Mouse (Mus musculus): Measurements from ENCODE around the gene Rae1.
A peak's percentile ranks its signal among the peaks of the same experiment; 100 is the strongest.

Gene Rae1

DNA sequence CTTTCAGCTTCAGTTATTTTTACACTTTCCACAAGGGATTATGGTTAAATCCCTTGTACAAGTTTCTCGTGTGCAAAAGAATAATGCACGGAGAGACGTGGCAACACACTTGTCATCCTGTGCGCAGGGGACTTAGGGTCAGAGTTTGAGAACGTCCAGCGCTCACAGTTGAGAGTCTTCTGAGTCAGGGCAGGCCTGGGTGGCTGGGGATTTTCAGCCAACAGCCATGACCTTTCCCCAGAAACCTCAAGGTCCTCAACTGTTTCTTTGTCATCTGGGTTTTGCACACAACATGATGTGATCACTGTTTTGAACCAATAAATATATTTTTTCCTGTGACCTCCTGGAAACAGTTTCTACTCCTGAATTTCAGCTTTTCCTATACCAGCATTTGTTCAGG, 9.8 kb upstream of the Rae1 start:
- no peak for DNase-seq (ENCODE audit: low read depth in 1 of 2, low spot score in 2 of 2)

DNA sequence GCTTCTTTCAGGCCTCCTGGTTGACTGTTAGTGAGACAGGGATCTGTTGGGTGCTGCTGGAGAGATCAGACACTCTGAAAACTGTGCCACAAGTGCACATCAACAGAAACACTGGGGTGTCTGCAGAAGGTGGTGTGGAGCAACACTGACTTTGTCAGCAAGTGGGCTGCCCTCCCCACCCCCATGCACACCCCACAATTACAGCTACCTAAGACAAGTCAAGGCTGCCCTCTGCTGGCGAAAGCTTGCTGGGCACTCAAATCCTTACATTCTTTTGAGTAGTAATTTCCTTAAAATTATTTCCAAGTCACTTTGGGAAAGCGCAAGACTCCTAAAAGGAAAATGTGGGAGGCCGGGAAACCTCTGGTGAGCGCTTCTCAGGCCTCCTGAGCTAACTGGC, 3.7 kb upstream of the Rae1 start:
- DNase-seq (ENCODE audit: low read depth in 1 of 2, low spot score in 2 of 2): peak in 1 of 2 experiments; percentile 31

DNA sequence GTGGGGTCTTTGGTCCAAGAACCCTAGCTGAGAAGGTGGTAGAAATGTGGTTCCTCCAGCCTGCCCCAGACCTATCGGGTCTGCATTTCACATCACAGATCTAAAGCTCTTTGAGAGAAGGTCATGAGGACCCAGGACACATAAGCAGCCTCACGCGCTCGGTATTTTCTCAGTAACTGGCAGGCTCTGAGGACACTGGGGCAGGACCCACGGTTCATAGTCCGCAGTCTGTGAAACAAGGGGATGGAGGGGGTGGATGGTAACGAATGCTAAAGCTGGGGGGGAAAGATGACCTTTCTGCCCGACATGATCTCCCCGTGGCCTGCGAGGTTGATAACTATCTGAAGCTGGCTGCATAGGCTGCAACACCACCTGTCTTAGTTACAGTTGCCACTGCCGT, 2.2 kb upstream of the Rae1 start:
- DNase-seq (ENCODE audit: low read depth in 1 of 2, low spot score in 2 of 2): no peak

DNA sequence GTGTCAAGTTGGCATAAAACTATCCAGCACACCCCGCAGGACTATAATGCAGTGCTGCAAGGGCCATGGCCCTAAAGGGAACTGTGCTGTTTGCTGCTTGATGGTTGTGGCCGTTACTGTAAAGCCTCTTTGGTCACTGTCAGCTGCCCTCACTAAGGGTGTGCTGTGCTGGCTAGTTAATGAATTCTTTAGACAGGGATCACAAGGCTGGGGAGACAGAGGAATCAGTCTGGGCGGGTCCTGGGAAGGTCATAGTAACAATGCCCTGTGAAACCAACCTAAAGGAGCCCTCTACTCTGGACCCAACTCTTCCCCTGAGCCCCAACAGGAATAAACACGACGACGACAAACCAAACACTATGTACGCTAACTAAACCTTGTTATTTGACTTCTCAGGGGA, 1.4 kb upstream of the Rae1 start:
- DNase-seq (ENCODE audit: low read depth in 1 of 2, low spot score in 2 of 2): no peak

DNA sequence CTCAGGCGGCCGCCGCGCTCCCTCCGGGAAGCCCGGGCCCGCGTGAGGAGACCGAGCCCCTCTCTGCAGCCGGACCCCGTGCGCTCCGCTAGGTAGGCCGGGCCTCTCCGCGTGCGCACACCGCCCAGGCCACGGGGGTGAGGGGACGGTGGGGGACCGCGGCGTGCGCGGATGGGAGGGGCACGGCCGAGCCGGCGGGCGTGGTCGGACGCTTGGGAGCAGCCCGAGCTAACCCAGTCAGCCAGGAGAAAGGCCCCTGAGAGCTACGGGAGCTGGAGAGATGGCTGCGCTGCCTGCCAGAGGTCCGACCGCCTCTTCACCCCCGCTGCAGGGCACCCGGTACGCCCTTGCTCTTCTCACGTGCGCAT, 352 bp downstream of the Rae1 start:
- no peak for DNase-seq (ENCODE audit: low read depth in 1 of 2, low spot score in 2 of 2)

DNA sequence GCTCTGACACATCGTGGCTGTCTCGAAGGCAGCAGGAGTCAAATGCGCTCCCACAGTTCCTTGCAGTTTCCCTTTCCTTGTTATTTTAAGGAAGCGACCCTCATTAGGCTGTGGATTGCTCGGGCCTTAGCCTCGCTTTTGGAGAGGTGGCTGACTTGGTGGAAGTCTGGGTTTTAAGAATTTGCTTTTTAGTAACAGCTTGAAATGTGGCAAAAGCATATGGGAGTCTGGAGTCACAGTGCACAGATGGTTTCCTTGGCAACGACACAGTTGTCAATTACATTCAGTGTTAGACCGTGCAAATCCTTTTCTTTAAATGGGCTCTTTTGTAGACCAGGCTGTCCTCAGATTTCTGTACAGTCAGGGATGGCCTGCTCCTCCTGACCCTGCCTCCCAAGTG, 1.0 kb downstream of the Rae1 start:
- no peak for DNase-seq (ENCODE audit: low read depth in 1 of 2, low spot score in 2 of 2)

DNA sequence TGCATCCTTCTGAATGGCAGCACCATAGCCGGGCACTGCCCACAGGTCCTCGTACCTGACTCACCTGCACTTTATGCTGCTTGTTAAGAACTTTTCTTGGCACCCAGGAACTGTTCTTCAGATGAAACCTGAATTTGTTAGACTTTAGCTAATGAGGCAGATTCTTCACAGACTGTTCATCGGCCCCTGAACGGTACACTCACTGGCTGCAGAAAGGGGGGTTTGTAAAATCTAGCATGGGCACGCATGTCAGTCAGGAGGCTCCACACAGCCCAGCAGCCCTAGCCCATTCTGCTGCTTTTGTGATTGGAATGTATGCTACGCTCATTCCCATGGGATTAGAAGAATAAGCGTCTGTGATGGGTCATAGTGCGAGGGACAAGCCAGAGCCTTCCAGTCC, 3.8 kb downstream of the Rae1 start:
- DNase-seq (ENCODE audit: low read depth in 1 of 2, low spot score in 2 of 2): no peak

DNA sequence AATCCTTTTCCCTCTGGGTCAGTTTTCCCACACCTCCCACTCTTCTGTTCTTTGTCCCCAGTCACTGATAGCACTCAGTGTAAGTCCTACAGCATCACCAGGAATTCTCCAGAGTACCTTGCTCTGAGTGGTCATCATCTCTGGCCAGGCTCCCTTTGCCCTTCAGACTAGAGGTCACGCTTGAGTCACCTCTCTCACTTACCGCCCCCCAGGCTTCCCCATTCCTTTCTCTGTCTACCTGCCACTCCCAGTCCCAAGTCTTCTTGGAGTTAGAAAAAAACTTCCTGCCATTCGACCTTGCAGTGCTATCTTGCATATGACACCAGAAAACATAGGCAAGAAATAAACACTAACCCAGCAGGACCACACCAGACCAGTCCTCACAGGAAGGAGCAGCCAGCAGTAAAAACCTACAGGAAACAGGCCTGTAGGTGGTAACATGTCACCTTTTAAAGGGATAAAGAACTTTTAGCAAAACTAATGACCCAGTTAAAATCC, 10.4 kb downstream of the Rae1 start:
- no peak for DNase-seq (ENCODE audit: low read depth in 1 of 2, low spot score in 2 of 2)

DNA sequence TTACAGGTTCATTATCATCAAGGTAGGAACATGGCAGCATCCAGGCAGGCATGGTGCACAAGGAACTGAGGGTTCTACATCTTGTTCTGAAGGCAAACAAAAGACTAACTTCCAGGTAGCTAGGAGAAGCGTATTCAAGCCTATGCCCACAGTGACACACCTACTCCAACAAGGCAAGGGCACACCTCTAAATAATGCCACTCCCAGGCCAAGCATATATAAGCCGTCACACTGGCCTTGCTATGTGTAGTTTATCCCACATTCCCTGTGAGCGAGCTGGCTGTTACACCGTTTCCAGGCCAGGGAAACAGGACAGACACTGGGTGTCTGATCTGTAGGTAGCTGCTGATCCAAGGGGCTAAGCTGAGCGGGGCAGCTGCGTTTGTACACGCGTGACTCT, 11.5 kb downstream of the Rae1 start:
- DNase-seq (ENCODE audit: low read depth in 1 of 2, low spot score in 2 of 2): no peak

DNA sequence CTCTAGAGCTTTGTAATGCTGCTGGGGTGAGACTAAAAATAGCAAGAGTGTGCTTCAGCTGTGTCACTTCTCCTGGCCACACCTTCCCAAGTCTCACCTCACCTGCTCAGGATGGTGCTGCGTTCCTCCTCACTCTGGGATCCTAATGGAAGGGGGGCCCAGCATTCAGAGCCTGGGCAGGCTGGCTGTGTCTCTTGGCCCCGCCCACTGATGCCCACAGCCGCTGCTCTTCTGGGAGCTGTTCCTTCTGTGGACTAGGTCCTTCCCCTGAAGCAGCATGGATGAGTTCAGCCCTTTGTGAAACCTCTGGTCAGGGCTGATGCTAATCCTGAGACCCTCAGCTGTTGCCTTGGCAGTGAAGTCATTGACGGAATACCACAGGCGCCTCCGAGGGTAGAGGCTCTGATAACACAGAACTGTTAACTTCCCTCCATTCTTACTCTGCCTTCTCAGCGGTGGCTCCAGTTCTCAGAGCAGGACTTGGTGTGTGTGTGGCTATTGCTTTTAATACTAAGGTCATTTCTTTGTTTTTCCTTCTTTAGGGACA, 14.9 kb downstream of the Rae1 start:
- DNase-seq (ENCODE audit: low read depth in 1 of 2, low spot score in 2 of 2): no peak

DNA sequence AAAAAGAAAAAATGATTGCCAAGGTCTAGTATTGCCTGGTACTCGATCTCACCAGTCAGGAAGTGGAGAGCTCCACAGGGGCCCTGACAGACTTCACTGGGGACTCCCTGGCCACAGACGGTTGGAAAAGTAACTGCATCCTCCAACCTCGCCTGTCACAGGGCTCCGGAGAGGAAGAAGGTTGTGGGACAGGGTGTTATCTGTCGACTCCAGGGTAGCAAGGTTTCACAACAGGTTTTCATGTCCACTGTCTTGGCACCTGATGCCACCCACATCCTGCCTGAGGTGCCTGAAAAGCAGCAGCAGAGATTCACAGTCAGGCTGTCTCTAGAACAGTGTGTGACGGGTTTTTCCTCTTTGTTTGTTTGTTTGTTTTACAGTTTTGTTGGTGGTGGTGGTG, 18.0 kb downstream of the Rae1 start:
- DNase-seq (ENCODE audit: low read depth in 1 of 2, low spot score in 2 of 2): no peak

DNA sequence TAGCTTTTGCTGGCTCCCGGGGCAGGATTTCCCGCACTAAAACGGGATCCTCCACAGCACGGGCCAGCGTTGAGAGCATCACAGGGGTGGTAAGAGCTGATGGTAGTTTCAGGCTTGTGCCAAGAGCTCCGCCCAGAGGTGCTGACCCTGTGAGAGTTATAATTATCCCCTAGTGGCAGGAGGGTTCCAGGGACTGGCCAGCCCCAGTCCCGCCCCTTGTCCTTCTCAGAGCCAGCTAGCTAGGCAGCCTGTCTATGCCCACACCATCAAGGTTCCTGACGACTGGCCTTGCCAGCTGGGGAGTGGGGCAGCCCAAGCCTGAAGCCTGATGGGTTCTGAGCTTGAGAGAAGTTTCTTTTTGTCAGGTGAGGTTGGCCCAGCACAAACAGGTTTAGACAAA, 18.7 kb downstream of the Rae1 start:
- DNase-seq (ENCODE audit: low read depth in 1 of 2, low spot score in 2 of 2): no peak

DNA sequence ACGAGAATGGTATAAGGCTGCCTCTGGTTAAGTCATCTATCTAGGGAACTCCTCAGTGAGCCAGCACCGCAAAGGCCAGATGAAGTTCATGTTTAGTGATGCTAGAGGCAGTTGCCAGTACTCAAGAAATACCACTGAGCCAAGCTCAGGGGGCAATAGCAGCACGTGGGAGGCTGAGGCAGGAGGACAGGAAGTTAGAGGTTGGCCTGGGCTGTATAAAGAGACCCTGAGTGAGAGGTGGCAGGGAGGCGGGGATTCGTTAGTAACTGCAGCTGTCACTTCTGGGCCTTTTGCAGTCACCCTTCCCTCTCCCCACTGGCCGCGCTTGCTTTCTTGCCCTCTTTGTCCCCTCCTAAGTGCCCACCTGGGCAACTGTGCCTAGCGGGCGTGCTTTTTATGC, 19.4 kb downstream of the Rae1 start:
- DNase-seq (ENCODE audit: low read depth in 1 of 2, low spot score in 2 of 2): no peak

DNA sequence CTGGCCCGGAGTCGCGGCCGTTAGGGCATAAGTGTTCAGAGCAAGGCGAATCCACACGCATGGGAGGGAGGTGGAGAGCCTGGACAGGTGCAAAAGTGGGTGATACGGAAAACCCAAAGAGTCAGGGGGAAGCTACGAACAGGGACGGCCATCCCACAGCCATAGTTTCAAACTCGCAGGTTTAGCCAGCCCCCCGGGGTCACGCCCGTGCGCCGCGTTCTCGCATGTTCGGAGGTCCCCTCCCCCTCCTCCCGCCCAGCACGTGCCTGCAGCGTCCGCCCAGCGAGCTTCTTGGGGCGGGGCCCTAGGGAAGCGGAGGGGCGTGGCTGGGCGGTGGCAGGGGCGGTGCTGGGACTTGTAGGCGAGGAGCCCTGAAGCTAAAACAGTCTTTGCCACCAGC, 19.9 kb downstream of the Rae1 start:
- DNase-seq (ENCODE audit: low read depth in 1 of 2, low spot score in 2 of 2): peak; percentile 59 to 81

DNA sequence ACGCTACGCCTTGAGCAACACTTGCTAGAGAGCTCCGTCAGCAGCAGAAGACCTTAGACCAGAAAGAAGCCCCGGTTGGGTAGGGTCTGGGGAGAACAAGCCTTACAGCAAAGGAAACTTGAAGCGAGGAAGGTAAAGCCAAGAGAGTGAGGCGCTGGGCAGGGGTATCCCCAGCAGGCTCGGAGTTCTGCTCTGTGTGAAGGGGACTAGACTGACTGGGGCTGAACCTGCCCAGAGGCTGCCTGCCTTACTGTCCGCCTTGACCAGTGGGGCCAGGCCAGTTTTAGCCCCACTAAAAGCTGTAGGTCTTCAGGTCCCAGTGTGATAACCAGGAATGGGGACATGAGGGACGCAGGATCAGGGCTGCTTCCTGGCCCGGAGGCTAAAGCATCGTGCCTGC, 20.5 kb downstream of the Rae1 start, which contains the start of gene Rbm38:
Gene Rbm38 (plus strand): TSS at position 69 of the 400 bp plus-strand sequence.
- DNase-seq (ENCODE audit: low read depth in 1 of 2, low spot score in 2 of 2): no peak

DNA sequence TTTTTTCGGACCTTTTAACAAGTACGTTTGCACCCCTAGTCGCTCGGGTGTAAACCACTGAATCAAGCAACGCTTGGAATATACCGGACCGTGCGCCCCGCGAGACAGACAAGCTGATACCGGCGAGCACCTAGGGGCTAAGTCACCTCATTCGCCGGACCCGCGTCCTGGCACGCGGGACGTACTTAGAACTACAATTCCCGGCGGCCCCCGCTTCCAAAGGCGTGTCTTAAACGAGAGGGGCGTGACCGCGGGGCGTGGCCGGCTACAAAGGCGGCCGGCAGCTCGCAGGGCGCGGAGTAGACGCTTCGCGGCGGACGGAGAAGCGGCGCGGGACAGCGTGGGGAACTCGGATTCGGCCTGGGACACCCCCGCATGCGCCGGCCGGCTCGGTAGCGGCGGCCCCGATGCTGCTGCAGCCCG, 21.7 kb downstream of the Rae1 start:
- DNase-seq (ENCODE audit: low read depth in 1 of 2, low spot score in 2 of 2): peak; percentile 67 to 89

DNA sequence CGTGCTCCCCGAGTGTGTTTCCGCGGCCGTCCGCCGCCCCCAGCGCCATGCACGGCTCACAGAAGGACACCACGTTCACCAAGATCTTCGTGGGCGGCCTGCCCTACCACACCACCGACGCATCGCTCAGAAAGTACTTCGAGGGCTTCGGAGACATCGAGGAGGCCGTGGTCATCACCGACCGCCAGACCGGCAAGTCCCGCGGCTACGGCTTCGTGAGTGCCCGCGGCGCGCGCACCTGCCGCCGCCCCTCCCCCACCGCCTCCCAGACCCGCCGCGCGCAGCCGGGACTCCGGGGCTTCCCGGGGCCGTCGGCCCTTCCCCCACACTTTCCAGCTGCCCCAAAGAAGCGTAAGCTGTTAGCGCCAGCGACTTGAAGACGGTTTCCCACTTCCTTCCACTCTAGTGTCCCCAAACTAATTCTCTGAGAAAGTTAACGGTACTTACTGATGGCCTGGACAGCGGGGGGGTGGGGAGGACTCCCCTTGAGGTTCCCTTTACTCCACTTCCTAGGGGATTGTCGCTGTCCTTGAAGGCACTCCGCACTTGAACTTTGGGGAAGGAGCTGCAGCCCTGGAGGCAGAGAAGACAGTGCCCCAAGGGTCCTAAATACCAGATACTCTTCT, 22.3 kb downstream of the Rae1 start:
- DNase-seq (ENCODE audit: low read depth in 1 of 2, low spot score in 2 of 2): no peak

DNA sequence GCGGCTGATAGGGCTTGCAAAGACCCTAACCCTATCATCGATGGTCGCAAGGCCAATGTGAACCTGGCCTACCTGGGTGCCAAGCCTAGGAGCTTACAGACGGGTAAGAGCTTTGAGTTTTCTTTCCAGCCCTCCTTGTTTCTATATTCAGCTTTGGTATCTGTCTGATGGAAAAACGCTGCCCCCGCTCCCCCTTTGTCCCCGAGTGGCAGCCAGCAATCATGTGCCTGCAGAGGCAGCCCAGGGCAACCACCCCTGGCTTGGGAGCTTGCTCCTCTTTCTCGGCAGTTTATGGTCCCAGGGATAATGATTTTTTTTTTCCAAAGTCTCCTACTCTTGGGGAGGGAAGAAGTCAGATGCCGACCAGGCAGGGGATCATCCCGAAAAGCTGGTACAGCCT, 22.9 kb downstream of the Rae1 start:
- no peak for DNase-seq (ENCODE audit: low read depth in 1 of 2, low spot score in 2 of 2)

DNA sequence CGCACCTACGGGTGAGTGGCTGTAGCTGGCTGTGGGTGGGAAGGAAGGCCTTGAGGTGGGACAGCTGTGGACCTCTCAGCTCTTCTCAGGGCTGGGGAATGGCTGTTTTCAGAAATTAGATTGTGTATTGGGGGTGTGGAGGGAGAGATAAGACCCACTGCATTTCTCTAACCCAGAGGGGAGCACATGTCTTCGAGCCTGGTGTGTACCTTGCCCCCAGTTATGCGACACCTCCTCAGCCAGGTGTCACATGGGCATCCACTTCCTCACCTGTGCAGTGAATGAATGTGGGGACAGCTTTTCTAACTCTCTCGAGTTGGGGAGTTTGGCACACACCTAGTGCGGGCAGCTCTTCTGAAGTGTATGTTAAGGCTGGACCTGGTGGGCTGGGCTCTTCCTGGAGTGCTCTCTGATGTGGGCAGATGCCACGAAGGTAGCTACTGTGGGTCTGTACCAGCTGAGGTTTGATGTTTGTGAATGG, 23.5 kb downstream of the Rae1 start:
- no peak for DNase-seq (ENCODE audit: low read depth in 1 of 2, low spot score in 2 of 2)

DNA sequence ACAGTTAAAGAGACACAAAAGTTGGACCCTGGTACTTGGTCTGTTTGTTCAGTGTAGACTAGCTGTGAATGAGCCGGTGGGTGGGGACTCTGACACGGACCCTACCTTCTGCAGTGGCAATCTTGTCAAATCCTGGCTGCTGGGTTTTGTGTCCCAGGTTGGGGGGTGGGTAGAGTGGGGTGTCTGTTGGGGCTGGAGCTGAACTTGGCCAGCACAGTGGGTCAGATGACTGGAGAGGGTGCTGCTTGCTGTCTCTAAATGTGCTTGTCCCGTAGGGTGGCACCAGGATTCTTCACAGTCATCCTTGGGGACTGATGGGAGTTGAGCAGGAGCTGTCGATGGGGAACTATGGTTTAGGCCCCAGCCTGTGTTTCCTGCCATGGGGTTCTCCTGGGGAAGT, 24.0 kb downstream of the Rae1 start:
- no peak for DNase-seq (ENCODE audit: low read depth in 1 of 2, low spot score in 2 of 2)

DNA sequence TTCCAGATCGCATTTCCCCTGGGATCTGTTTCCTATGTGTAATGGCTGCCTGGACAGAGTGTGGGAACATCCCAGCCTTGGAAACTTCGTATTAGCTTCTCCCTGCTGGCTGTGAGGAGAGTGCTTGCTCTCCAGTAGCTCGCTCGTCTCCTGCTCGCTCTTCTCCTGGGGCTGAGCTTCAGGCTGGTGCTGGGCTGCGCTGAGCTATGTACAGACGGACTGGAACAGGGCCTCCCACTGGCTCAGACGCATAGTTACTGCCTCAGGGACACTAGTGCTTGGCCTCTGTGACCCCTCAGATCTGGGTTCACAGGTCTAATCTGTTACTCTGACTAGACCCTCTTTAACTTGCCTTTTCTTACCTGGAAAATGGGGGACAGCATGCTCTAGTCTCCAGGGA, 24.5 kb downstream of the Rae1 start:
- DNase-seq (ENCODE audit: low read depth in 1 of 2, low spot score in 2 of 2): no peak

DNA sequence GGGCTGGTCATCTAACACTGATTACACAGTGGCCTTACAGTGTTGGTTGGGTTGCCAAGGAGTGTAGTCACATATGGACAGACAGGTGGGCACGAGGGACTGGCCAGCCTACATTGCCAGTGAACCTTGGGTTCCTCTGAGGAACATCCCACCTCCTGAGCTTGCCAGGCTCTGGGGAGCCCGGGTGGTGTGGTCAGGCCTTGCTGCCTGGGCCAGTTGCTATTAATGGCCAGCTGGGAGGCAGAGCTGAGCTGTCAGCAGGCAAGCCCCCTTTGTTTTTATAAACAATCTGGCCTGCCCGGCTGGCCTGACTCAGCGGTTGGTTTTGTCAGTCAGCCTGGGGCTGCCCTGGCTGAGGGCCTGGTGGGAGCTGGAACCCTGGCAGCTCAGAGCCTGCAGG, 25.0 kb downstream of the Rae1 start:
- DNase-seq (ENCODE audit: low read depth in 1 of 2, low spot score in 2 of 2): no peak

DNA sequence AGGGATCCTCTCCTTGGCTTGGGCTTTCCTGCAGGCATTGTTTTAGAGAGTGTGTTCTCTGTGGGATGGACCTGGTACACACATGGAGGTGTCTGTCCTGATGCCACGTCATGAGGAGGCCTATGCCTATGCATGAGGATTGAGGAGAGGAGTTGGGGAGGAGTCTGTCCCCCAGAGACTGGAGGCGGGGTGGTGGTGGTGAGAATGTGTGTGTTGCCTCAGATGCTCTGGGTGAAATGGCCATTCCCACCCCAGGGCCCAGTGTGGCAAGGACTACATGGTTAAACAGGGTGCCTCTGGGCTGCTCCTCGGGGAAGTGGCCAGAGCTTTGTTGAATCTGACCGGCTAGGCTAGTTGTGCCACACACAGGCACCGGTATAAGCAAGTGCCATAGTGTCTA, 26.4 kb downstream of the Rae1 start:
- no peak for DNase-seq (ENCODE audit: low read depth in 1 of 2, low spot score in 2 of 2)
